Mouse (Mus musculus): ENCODE measurements around the gene Tceanc2.
A peak's percentile ranks its signal among the peaks of the same experiment; 100 is the strongest.

Tceanc2 gene

DNA sequence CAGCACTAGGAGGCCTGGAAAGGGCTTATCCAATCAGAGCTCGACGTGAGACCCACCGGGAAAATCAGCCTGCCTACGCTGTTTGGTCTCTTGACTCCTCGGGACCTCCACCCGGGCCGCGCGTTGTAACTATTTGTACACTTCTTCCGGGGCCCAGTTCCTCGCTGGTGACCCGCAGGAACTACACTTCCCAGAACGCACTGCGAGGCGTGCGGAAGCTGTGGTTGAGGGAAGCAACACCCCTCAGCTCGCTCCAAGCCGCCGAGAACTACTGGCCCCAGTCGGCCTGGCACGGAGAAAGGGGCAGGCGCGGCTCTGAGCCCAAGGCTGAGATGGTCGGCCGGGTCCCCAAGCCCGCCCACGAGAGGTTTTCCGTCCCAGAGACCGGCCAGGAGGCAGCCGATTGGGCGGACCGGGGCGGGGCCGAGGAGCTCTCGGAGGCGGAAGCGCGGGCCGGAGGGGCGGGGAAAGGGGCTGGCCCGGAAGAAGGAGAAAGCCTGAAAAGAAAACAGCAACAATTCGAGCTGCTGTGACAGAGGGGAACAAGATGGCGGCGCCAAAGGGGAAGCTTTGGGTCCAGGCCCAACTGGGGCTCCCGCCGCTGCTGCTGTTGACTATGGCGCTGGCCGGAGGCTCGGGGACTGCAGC lies 610 bp downstream of the Tceanc2 start, which contains the start of gene Tmem59:
TSS of gene Tmem59 (plus strand) at position 218 of the 648 bp plus-strand sequence.
- peak; percentile 92 for DNase-seq (ENCODE audit: low read depth, low spot score)

DNA sequence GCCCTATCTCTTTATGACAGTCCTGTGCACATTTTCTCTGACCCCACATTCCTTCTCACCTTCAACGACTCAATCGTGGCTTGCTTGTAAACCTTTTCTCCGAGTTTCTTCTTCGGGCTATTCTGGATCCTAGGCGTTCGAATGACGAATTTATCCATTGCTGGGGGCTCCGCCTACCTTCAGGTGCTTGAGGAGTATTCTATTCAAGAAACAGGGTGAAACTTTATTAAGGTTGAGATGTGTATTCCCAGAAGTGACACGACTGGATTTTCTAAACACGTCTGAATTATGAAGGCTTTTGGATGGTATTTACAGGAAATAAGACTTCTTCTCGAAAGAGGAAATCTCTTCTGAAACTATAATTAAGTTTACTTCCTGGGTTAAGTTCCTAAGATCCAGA lies 1.4 kb downstream of the Tceanc2 start:
- DNase-seq (ENCODE audit: low read depth, low spot score) = no peak

DNA sequence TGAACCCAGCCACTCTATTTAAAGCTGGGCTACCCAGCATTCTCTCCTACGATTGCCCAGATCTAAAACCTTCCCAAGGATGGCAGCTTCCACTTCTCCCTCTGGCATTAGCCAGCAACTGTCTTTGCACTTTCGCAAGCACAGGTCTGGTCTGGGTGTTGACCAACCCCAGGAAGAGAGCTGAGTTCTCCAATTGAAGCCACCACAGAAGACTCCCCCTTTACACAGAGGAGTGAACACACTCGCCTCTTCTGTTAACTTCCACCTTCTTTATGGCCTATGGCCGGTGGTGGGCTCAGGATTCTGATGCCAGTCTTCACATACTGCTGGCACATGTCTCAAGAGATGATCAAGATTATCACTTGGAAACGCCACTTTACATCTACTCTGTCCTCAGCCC lies 11.1 kb downstream of the Tceanc2 start:
- no peak for DNase-seq (ENCODE audit: low read depth, low spot score)

DNA sequence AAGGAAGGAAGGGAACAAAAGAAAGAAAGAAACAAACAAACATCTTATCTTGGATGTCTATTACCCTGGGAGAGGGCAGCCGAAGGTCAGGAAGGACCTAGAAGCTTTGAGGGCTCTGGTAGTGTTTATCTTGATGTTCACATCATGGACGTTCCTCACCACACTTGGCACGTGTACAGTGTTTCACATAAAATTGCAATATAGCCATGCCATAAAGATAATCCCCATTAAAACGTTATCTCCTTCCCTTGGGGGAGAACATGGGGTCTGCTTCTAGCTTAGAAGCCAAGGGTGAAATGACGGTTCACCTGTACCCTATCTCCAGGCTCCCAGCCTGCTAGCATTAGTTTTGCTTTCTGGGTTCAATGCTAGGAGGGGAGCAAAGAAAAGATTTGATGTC lies 12.2 kb downstream of the Tceanc2 start:
- no peak for DNase-seq (ENCODE audit: low read depth, low spot score)

DNA sequence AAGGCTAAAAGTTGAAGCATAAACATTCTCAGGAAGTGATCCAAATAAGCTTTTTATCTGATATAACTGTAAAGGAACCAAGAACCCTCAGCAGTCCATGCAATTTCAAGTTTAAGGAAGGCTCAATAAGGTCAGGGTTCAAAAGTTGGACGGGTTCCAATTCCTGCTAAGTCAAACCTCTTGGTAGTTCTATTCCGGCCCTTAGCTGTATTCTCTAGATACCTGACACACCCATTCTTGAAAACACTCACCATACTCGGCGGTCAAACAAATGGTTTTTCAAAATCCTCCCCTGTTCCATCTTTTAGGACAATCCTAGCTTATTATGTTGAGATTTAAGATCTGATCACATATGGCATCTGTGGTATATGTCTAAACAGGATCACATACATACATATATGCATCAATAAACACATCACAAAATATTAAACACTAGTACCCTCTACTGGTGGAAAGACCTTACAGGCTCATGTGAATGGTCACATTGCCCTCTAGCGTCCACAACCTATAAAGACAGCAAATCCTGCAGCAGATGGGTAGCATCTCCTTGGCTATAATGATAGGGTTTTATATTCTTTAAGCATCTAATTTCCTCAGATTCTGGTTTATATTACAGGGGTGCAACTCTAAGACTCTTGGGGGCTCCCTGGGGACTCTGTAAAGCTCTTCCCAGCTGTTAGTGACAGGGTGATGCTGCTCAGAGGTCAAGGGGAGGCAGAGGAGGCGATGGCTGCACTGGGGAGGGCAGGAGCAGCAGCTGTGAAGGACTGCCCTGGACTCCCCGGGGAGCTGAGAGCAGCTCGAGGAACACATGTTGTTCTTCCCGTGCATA lies 14.9 kb downstream of the Tceanc2 start:
- peak; percentile 80 for DNase-seq (ENCODE audit: low read depth, low spot score)

DNA sequence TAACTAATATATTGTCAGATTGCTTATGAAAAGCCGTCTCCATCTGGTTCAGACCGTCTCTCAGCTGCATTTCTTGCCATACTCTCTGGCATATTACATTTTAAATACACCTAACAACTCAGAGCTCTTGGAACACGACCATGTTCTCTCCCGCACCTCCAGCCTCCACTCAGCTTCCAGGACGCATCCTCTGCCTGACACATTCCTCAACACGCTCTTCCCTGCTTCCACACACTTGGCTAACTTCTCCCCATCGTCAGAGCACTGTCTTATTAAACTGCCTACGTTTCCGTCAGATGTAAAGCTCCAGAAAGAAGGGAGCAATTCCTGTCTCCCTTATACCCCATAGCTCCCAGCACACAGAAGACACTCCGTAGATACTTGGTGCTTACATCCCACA lies 15.6 kb downstream of the Tceanc2 start:
- no peak for DNase-seq (ENCODE audit: low read depth, low spot score)

DNA sequence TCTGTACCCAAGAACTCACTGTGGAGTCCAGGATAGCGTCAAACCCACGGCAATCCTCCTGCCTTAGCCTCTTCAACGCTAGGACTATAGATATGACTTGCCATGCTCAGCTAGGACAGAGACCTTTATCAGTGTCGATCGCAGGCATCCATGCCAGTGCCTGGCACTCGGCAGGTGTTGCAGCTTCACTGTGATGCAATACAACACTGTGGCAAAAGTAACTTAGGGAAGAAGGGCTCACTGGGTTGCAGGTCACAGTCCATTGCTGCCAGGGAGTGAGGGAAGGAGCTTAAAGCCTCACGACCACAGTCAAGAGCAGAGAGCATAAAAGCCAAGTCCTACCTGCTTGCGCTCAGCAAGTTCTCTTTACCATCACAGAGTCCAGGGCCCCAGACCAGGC lies 18.7 kb downstream of the Tceanc2 start:
- no peak for DNase-seq (ENCODE audit: low read depth, low spot score)

DNA sequence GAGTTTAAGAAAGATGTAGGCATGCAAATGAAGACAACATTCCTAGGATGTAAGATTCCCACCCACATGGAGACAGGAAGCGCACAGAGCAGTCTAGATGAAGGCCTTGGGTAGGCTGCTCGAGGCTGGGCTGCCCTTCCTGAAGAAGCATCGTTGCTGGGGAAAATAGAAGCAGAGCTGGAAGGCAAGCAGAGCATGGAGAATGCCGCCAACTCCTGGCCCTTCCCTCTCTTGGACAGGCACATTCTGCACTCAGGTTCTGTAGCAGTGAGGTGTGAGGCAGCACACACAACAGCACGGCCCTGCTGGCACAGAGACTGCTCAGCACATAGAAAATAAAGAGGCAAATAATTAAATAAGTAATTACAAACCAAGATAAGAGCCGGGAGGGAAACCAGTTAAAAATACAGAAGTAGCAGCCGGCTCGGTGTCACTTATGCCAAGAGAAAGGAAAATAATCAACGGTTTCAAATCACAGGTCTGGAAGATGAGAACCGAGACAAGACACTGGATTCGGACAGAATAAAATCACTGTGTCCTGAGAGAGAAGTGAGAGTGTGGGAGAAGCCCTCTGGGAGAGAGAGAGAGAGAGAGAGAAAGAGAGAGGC lies 19.6 kb downstream of the Tceanc2 start:
- DNase-seq (ENCODE audit: low read depth, low spot score) = no peak

DNA sequence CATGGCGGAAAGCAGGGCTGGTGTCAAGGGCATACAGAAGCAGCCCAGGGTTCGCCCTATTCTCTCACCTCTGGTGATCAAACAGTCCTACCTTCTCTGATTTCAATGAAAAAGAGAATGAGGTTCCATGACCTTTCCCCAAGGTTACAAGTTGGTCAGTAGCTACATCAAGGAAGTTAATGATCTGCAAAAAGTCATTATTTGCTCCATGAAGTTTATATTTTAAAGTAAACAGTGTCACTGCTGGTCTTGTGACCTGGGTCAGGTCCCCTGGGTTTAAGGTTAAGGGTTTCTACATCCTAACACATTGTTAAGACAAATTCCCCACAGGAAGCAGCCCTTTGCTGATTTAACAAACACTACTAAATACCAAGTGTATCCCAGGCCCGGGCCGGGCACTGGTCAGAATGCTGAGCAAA lies 21.9 kb downstream of the Tceanc2 start:
- DNase-seq (ENCODE audit: low read depth, low spot score) = no peak

DNA sequence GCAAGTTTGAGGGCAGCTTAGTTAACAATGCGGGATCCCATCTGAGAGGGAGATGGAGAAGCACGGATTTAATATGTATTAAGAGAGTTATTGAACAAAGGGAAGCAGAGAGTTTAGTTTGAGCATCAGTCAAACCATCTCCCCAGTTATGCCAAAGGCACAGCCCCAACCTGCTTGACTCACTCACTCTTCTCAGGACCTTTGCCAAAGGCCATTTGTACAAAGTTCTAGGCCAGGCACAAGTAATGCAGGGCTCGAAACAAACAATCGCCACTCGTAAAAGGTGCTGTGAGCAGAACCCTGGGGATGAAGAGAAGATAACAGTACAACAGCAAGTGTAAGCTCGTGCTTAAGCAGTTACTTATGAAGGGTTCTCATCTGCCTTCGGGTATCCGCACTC lies 26.3 kb downstream of the Tceanc2 start:
- DNase-seq (ENCODE audit: low read depth, low spot score) = no peak

DNA sequence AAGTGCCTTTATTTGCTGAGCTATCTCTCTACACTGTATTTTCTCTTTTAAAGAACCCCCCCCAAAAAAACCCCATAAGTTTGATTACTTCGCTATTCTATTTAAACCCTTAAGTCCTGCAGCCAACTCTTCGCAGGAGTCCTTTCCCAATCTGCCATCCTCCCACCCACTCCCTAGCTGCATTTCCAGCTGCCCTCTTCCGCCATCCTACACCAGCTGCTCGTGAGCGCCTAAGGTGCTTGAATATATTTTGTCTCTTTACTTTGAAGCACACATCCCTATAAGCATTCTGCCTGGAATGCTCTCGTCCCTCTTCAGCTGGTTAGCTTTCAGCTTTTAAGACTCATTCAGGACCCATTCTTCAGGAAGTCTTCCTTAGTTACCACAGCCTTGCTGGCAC lies 27.9 kb downstream of the Tceanc2 start:
- DNase-seq (ENCODE audit: low read depth, low spot score) = no peak

DNA sequence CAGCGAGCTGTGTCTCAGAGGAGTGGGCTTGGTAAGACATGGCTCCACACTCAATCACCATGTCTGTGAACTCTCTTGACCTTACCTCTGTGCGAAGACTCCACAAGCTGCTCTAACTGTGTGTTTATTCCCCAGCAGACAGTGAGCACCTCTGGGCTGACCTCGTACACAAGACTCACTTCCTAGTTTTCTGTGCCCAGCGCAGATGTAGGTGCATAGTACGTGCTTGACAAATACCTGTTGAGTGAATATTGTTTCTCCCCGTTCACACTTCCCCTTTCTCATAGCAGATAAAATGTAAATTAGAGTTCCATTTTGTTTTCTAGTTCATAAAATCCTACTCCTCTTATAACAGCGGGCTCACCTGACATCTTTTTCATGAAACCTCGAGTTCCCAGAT lies 35.4 kb downstream of the Tceanc2 start:
- no peak for DNase-seq (ENCODE audit: low read depth, low spot score)

DNA sequence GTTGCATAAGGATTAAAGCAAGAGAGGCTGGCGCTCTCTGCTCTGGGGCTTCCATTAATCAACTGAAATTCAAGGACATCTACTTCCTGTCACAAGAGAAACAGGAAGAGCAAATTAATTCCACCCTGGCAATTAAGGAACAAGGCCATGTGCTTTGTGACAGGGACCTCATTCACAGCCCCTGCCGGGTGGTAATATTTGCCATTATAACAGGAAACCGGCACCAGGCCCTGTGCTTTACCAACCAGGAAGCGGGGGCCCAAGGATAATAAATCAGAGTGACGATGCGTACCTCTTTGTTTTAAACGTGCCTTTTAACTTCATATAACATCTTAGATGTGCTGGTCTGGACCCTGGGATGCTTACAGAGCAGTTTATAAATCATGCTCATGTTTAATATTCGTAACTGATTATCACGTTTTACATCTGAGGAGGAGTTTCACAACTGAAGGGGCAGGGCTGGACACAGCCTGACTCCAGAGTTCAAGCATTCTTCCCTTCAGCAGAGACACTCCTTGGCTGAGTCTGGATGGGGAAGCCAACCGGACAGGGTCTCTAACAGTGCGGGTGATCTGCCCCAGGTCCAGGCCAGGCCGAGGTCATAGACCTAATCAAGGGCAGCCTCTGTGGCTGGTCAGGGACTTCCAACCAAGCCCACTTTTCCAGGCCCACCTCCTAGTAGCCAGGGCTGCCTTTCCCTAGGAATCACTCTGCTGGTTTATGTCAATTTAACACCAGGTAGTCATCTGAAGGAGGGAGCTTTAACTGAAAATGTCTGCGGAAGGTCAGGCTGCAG lies 38.9 kb downstream of the Tceanc2 start:
- DNase-seq (ENCODE audit: low read depth, low spot score) = peak; percentile 70

DNA sequence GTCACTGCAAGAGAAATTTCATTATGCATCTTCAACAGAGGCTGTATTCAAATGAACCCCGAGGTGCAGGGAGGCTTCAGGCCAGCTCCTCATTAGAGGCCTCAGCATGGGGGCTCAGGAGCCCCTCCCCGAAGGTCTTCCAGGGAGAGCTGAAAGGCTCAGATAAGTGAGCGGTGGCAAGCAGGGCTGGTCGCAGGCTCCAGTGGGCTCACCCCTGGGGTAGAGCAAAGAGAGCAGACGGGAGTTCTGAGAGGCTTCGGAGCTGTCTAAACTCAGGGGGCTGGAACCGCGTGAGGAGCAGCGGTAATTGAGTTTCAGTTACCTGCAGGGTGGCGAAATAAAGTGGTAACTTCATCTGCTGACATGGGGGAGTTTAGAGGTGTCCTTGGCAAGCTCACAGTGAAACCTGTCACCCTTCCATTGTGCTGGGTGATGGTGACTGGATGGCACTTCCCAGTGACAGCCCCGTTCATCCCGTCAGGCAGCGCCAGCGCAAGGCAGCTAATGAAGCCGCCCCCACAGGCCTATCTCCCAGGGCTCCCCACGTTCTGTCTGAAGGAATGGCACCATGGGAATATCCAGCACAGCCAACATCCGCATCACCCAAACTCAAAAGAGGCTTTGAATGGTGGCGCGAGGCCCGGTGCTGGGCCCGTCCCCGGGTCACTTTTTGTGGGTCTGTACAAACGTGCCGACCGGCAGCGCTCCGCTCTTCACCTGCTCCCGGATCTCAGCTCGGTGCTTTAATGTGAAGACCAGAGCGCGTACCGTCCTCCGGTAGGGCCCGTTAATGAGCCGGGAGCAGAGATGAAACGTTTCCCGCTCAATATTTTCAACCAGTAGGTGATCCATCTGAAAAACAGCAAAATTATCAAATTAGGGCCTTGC lies 39.7 kb downstream of the Tceanc2 start:
- no peak for DNase-seq (ENCODE audit: low read depth, low spot score)

DNA sequence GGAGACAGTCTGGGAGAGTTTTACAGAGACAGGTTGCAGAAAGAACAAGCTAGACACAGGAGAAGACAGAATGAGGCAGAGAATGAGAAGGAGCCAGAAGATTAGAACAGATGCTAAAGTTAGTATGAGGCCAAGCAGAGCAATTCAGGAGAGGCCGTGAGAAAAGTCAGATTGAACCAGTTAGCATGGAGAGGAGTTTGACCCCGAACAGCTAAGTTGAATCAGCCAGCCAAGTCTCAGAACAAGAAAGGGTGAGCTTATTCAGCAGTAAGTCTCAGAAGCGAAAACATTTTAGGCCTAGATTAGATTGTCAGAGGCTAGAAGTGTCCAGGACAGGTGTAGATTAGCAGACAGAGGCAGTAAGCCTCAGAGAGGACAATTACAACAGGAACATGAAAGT lies 42.4 kb downstream of the Tceanc2 start:
- DNase-seq (ENCODE audit: low read depth, low spot score) = no peak

DNA sequence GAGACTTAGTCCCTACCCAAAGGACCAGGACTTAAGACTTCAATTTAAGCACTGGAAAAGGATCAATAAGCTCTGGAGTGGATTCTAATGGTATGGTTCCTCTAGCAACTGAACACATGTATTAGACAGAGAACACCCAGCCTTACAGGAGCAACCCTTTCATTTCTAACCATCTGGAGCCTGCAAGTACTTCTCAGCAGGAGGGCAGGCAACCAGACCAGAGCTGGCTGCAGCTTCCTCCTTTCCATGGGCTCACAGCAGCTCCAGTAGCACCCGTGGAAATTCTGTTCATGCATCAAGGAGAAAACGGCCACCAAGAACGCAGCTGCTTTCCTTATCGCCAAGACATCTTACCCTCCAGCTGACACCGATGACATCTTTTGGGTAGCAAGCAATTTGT lies 43.3 kb downstream of the Tceanc2 start:
- DNase-seq (ENCODE audit: low read depth, low spot score) = no peak

DNA sequence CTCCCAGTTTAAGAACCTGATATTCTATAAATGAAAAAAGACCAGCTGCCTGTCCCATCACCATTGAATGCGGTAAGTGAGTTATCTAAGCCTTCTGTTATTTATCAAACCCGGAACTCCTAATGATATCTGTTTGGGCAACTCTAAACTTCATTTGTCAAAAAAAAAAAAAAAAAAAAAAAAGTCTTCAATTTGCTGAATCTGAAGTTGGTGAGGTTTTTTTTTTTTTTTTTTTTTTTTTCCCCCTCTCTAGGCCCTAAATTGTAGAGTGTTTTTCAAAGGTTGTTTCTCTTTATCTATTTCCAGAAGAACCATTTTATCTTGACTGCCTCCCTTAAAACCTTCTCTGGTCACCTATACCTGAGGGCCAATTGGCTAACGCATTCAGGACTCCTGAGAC lies 44.0 kb downstream of the Tceanc2 start:
- no peak for DNase-seq (ENCODE audit: low read depth, low spot score)

DNA sequence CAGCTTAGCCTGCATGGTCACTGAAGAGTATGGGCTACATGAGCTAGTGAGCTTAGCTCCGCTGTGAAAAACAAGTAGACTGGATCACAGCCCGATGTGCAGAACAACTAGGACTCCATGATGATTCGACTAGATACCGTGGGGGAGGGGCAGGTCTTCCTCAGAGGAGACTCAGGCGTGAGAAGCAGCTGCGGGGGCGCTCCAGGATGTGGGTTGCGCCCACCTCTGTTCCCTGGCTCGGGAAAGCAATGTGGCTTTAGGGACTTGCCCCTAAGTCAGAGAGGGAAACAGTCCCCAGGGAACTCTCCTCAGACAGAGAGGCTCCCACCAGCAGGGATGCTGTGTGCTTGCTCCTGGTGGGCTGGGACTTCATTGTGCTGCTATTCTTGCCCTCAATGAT lies 48.4 kb downstream of the Tceanc2 start:
- DNase-seq (ENCODE audit: low read depth, low spot score) = no peak

DNA sequence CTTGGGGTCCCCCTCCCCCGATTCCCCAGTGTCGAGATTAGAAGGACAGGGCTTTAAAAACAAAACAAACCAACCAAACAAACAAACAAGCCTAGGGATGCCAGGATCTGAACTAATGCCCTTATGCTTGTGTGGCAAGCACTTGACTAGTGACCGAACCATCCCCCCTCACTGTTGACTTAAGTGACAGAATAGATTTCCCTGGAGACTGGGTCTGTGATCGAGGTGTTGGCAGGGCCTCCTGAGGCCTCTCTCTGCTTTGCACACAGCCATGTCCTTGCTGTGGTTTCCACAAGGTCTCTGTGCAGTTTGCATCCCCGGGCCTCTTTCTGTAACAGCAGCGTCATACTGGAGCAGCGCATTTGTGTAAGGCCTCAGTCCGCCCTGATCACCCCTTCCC lies 49.5 kb downstream of the Tceanc2 start:
- DNase-seq (ENCODE audit: low read depth, low spot score) = no peak

DNA sequence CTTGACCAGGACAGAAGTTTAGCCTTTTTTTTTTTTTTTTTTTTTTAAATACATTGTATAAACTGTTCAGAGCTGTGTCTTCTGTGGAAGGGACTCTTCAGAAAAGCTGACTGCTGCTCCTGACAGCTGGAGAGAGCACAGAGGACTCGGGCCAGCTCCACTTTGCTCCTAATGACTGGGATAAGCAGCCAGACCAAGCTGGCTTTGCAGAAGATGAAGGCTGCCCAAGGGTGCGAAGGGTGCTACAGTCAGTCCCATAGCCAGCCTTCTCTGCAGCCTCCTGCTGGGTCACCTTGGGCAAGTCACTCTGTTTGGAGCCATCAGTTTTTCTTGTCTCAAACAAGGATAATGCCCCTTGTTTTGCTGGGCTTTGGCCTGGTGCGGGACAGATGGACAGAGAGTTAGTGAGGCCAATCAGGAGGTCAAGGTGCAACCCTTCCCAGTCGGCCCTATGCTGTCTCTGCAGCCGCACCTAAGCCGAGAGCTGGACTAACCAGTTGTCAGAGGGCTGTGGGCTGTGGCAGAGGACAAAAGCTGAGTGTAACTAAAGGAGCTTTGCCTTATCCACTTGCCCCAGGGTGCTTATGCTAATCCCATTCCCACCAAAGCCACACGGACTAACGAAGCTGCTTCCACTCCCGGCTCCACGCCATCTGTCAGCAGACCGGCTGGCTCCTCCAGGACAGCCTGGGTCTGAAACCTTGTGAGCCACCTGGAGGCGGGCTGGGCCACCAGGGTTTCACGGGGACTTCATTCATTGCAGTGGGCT lies 50.8 kb downstream of the Tceanc2 start:
- no peak for DNase-seq (ENCODE audit: low read depth, low spot score)
